Mouse (Mus musculus): ENCODE data around the gene Hoxd3. TPM values are rescaled to one million over a fixed set of nuclear protein-coding genes. Genes with fewer than 3 reads are reported as not detected.
A peak's percentile ranks its signal among the peaks of the same experiment; 100 is the strongest.

The Hoxd3 gene
- polyA plus RNA-seq, 1 experiment from 2014 or later, result not detected

GRCm38 (mm10) chr2:74691022-74691951 is 20.4 kb upstream of the Hoxd3 start, which contains the start of gene Hoxd10:
Hoxd10 (plus strand) TSS chr2:74691924.
- H3K4me2 ChIP-seq (replicated peaks; ENCODE audit: low read depth, low read length), result no peak within 1 kb of the TSS
- H3K9me3 ChIP-seq (ENCODE audit: low read length), result no peaks in the 10 kb centered on the region
- H3K9ac ChIP-seq (replicated peaks; ENCODE audit: low read depth), result no peak within 1 kb of the TSS
- H3K36me3 ChIP-seq (ENCODE audit: insufficient read depth, low read length), result no peaks in the 10 kb centered on the region
- TF ChIP-seq EP300 (IDR thresholded peaks at IDR 0.05) (no peak), CTCF (IDR thresholded peaks at IDR 0.05) (peak; percentile 56)
- peak; percentile 60 for DNase-seq (ENCODE audit: low spot score)
- no peak within 1 kb of the TSS for H3K4me3 ChIP-seq (ENCODE audit: low read depth, low read length)
- ATAC-seq, result peak; percentile 68
- no peak within 1 kb of the TSS for H3K27ac ChIP-seq (ENCODE audit: low read length)
- WGBS, result 3% methylated on average over 46 of the region's 56 CpGs
- H3K4me1 ChIP-seq (ENCODE audit: insufficient read depth, low read depth, low read length), result no peaks in the 10 kb centered on the region
- H3K27me3 ChIP-seq (replicated peaks; ENCODE audit: insufficient read depth, low read length), result peaks cover 95% of the 10 kb centered on the region

- 4% methylated on average over 35 of the region's 35 CpGs for WGBS
- Histone ChIP-seq H3K9ac (replicated peaks; ENCODE audit: low read depth) (no peak overlapping the region), H3K27ac (ENCODE audit: low read length) (no peak overlapping the region), H3K9me3 (ENCODE audit: low read length) (no peaks in the 10 kb centered on the region), H3K4me1 (ENCODE audit: insufficient read depth, low read depth, low read length) (no peaks in the 10 kb centered on the region), H3K4me2 (replicated peaks; ENCODE audit: low read depth, low read length) (no peak overlapping the region), H3K36me3 (ENCODE audit: insufficient read depth, low read length) (no peaks in the 10 kb centered on the region), H3K27me3 (replicated peaks; ENCODE audit: insufficient read depth, low read length) (peaks cover 95% of the 10 kb centered on the region), H3K4me3 (ENCODE audit: low read depth, low read length) (no peak overlapping the region)
- no peak for TF ChIP-seq CTCF (IDR thresholded peaks at IDR 0.05)
- TF ChIP-seq EP300 (IDR thresholded peaks at IDR 0.05), result no peak
- DNase-seq (ENCODE audit: low spot score) (no peak), ATAC-seq (no peak)
Observed at GRCm38 (mm10) chr2:74691995-74692807, 19.5 kb upstream of the Hoxd3 start.

- Histone ChIP-seq H3K4me2 (replicated peaks; ENCODE audit: low read depth, low read length) (no peak overlapping the region), H3K27me3 (replicated peaks; ENCODE audit: insufficient read depth, low read length) (peaks cover 95% of the 10 kb centered on the region)
Observed at GRCm38 (mm10) chr2:74692808-74693431, 18.8 kb upstream of the Hoxd3 start.

GRCm38 (mm10) chr2:74693432-74693827 is 18.3 kb upstream of the Hoxd3 start:
- ATAC-seq, result no peak
- Histone ChIP-seq H3K27ac (ENCODE audit: low read length) (no peak overlapping the region), H3K9ac (replicated peaks; ENCODE audit: low read depth) (no peak overlapping the region), H3K27me3 (replicated peaks; ENCODE audit: insufficient read depth, low read length) (peaks cover 95% of the 10 kb centered on the region), H3K4me2 (replicated peaks; ENCODE audit: low read depth, low read length) (no peak overlapping the region), H3K4me1 (ENCODE audit: insufficient read depth, low read depth, low read length) (0 out of 2 replicates have a peak, but pooled peaks cover 5% of the 10 kb centered on the region), H3K36me3 (ENCODE audit: insufficient read depth, low read length) (no peaks in the 10 kb centered on the region), H3K9me3 (ENCODE audit: low read length) (no peaks in the 10 kb centered on the region), H3K4me3 (ENCODE audit: low read depth, low read length) (no peak overlapping the region)
- WGBS, result 13% methylated on average over 4 of the region's 4 CpGs
- no peak for TF ChIP-seq EP300 (IDR thresholded peaks at IDR 0.05)
- no peak for TF ChIP-seq CTCF (IDR thresholded peaks at IDR 0.05)
- DNase-seq (ENCODE audit: low spot score), result no peak

More at GRCm38 (mm10) chr2:74692808-74693431, 18.8 kb upstream of the Hoxd3 start:
- no peak for DNase-seq (ENCODE audit: low spot score)
- Histone ChIP-seq H3K4me3 (ENCODE audit: low read depth, low read length) (no peak overlapping the region), H3K9me3 (ENCODE audit: low read length) (no peaks in the 10 kb centered on the region), H3K4me1 (ENCODE audit: insufficient read depth, low read depth, low read length) (0 out of 2 replicates have a peak, but pooled peaks cover 5% of the 10 kb centered on the region), H3K36me3 (ENCODE audit: insufficient read depth, low read length) (no peaks in the 10 kb centered on the region), H3K27ac (ENCODE audit: low read length) (no peak overlapping the region), H3K9ac (replicated peaks; ENCODE audit: low read depth) (no peak overlapping the region)
- WGBS, result under 1% methylated on average over 20 of the region's 20 CpGs
- TF ChIP-seq CTCF (IDR thresholded peaks at IDR 0.05), result no peak
- no peak for TF ChIP-seq EP300 (IDR thresholded peaks at IDR 0.05)
- no peak for ATAC-seq

- Histone ChIP-seq H3K36me3 (ENCODE audit: insufficient read depth, low read length) (no peaks in the 10 kb centered on the region), H3K9ac (replicated peaks; ENCODE audit: low read depth) (no peak overlapping the region), H3K9me3 (ENCODE audit: low read length) (no peaks in the 10 kb centered on the region), H3K4me3 (ENCODE audit: low read depth, low read length) (no peak overlapping the region), H3K27me3 (replicated peaks; ENCODE audit: insufficient read depth, low read length) (peaks cover 95% of the 10 kb centered on the region), H3K4me1 (ENCODE audit: insufficient read depth, low read depth, low read length) (0 out of 2 replicates have a peak, but pooled peaks cover 5% of the 10 kb centered on the region), H3K27ac (ENCODE audit: low read length) (no peak overlapping the region), H3K4me2 (replicated peaks; ENCODE audit: low read depth, low read length) (no peak overlapping the region)
- TF ChIP-seq CTCF (IDR thresholded peaks at IDR 0.05), result peak; percentile 53
- TF ChIP-seq EP300 (IDR thresholded peaks at IDR 0.05), result no peak
- WGBS, result 3% methylated on average over 16 of the region's 16 CpGs
- DNase-seq (ENCODE audit: low spot score) (no peak), ATAC-seq (no peak)
Observed at GRCm38 (mm10) chr2:74694066-74694465, 17.7 kb upstream of the Hoxd3 start.
